ENCODE assay signal across 9 mouse cellular contexts in genomic region chr1:184965682-184966360, GRCm38 (mm10). TPM values are rescaled to one million over a fixed set of nuclear protein-coding genes. Genes with fewer than 3 reads are reported as not detected.
DNase-seq lines count a peak whose midpoint lies in the region; ATAC-seq and TF ChIP-seq lines count a peak whose summit lies in the region.
"Had no signal": no experiment of that assay in that cellular context is flagged by ENCODE, and none has a peak within 500 bp of the region (broad histone marks: within the 10 kb centered on the region; RNA-seq: fewer than 3 reads in every experiment).

No protein-coding gene starts in this region.

- H3K4me2 ChIP-seq in forebrain, embryonic 13.5 days = no peak overlapping the region

- no peaks in the 10 kb centered on the region for H3K27me3 ChIP-seq in forebrain, embryonic 13.5 days
- H3K27me3 ChIP-seq in testis, adult 2 months (ENCODE audit: control insufficient read depth, insufficient read depth, low read length) = no peaks in the 10 kb centered on the region

- TF ChIP-seq POLR2A in testis, adult 2 months (IDR thresholded peaks at IDR 0.05; ENCODE audit: control insufficient read depth, low read depth, low read length) = no peak

- H3K27ac ChIP-seq in forebrain, embryonic 13.5 days = no peak overlapping the region; the same call in 1 of the 2 replicates
- H3K27ac ChIP-seq in testis, adult 2 months (ENCODE audit: control insufficient read depth, insufficient read depth, low read depth, low read length) = no peak overlapping the region

- 67% methylated on average over 12 of the region's 12 CpGs for WGBS in forebrain, embryonic 13.5 days

- peaks cover 12% of the 10 kb centered on the region for H3K36me3 ChIP-seq in forebrain, embryonic 13.5 days (ENCODE audit: poor library complexity, severe bottlenecking)
- H3K36me3 ChIP-seq in testis, adult 2 months (ENCODE audit: control insufficient read depth, insufficient read depth, low read length) = no peaks in the 10 kb centered on the region

- peak; percentile 42; the same call in 1 of the 2 replicates for TF ChIP-seq CTCF in testis, adult 2 months (IDR thresholded peaks at IDR 0.05; ENCODE audit: control insufficient read depth, insufficient read depth, insufficient replicate concordance, low read depth, low read length)

- peaks cover 5% of the 10 kb centered on the region; the same call in 1 of the 2 replicates for H3K4me1 ChIP-seq in forebrain, embryonic 13.5 days
- H3K4me1 ChIP-seq in testis, adult 2 months (ENCODE audit: control insufficient read depth, insufficient read depth, low read length) = no peaks in the 10 kb centered on the region

- peak; percentile 3 for DNase-seq in CD4-positive, CD25-positive, alpha-beta regulatory T cell, adult 2 months (ENCODE audit: low read depth, low spot score)
- peak; percentile 80 for DNase-seq in brain, adult 2 months (ENCODE audit: low read depth, low spot score)
- DNase-seq in layer of hippocampus, adult 8-10 months (ENCODE audit: low spot score in 2 of 2) = peak; percentile 29 to 46
- DNase-seq in mesoderm, embryonic 11.5 days (ENCODE audit: low read depth, low spot score) = peak; percentile 37

- H3K4me3 ChIP-seq in forebrain, embryonic 13.5 days = no peak overlapping the region
- H3K4me3 ChIP-seq in testis, adult 2 months (ENCODE audit: control insufficient read depth, low read depth, low read length) = no peak overlapping the region

- peaks cover 11% of the 10 kb centered on the region for H3K9me3 ChIP-seq in forebrain, embryonic 13.5 days (replicated peaks)

- ATAC-seq in CD4-positive, CD25-positive, alpha-beta regulatory T cell, adult 4 months = no peak
- ATAC-seq in forebrain, embryonic 13.5 days = peak; percentile 50; the same call in 1 of the 2 replicates
- peak; percentile 39 to 40; a peak in 2 of 4 replicates for ATAC-seq in hematopoietic stem cell, adult 5-6 weeks (replicated peaks in 1 of 2; ENCODE audit: insufficient read depth in 1 of 2, low FRiP score in 2 of 2, low TSS enrichment in 1 of 2, low read depth in 1 of 2, poor library complexity in 2 of 2, severe bottlenecking in 2 of 2)

- H3K9ac ChIP-seq in forebrain, embryonic 13.5 days = no peak overlapping the region

RNA-seq across cellular contexts. Expression of gene Mark1, which starts 33.5 kb away (rescaled TPM):
- not detected for polyA plus RNA-seq in CD4-positive, CD25-positive, alpha-beta regulatory T cell, adult 4 months (2017; shearing (Covaris generic))
- 10.1 and 10.8 TPM in 2 replicates for polyA plus RNA-seq in forebrain, embryonic 13.5 days (2015; fragmentation: Nextera tagmentation; extraction: Ambion mirVana)
- total RNA-seq in hematopoietic stem cell, adult 5-6 weeks (2017) = not detected in 2 replicates
- total RNA-seq in layer of hippocampus, adult 8-10 months (2022) = 10 to 100 TPM; 43.3 to 56.9 (median 47.9) TPM
- polyA plus RNA-seq in testis, adult 2 months (2012; rRNA removed) = 1.3 and 1.5 TPM in 2 replicates
- total RNA-seq: neutrophil, adult 5-6 weeks had no signal

Comparison
In these comparisons a context has a peak if more than half of its experiments do, and no peak if none do; other contexts are left out.
1. DNase-seq: peak in every context shown above with its lines; median percentile 80 in brain, adult 2 months; 38 in layer of hippocampus, adult 8-10 months; 37 in mesoderm, embryonic 11.5 days; 3 in CD4-positive, CD25-positive, alpha-beta regulatory T cell, adult 2 months.